Mouse (Mus musculus) small intestine, adult 10 weeks (tissue): Measurements from ENCODE around the gene Mllt1. TPM values are rescaled to one million over a fixed set of nuclear protein-coding genes. Genes with fewer than 3 reads are reported as not detected.

ENCODE experiments used
- polyA plus RNA-seq: library from polyadenylated mRNA; stranded (reverse); fragments of 350-450 nt; fragmentation: Illumina TruSeq; extraction: RNeasy Lipid Tissue Mini Kit (QIAGEN cat#74804); gene quantifications from one replicate; pipeline ENCODE4 v1.2.3, GENCODE M21; 2014; ENCODE audit warnings: low replicate concordance

Mllt1 gene
- polyA plus RNA-seq: 0.52 TPM

DNA sequence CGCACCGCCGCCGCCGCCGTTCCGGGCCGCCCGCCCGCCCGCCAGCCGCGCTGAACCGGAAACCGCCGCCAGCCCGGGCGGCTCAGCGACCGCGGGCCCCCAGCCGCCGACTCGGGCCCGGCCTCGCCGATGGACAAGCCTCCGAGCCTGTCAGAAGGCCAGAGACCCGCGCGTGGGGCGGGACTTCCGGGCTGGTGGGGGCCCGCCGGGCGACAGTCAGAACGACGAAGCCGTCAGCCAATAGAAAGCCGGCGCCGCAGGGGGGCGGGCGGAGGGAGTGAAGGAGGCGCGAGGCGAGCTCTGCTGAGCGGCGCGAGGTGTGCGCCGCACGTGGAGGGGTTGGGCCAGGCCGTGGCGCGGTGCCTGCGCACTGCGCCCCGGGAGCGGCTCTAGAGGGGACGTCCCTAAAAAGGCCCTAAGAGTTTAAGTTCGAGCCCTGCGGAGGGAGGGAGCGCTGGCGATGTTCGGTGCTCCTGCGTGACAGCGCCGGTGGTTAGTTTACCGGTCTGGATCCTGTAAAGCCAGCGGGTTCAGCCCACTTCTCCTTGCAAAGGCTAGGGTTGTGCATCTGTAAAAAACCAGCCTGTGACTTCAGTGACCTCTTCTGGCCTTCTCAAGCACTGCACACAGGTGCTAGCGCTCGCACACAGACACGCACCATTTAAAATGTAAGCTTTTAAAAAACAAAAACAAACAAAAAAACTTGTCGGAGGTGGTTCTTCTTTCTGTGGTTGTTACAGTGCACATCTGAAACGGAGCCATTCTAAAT is at the start of gene Mllt1:
Gene Mllt1, minus strand, starts transcription at position 53 of the 769 bp plus-strand sequence.

DNA sequence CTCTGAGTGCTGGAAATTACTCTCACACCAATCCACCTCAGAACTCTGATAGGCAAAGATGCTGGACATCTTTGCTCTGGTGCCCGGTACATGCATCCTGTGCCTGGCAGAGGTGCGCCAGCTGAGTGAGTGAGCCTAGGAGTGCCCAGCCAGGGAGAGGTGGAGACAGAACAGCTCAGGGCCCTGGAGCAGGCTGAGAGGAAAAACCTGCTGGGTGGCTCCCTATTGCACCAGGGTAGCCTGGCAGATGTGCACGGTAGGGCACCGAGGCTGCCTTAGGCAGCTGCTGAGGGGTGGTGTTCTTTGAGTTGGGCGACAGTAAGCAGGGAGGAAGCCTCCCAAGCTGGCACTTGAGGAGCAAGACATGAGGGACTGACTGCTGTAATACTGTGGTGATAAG is 46.8 kb upstream of the Mllt1 start, which contains the start of gene Acer1:
Gene Acer1, minus strand, starts transcription at position 114 of the 400 bp plus-strand sequence.

DNA sequence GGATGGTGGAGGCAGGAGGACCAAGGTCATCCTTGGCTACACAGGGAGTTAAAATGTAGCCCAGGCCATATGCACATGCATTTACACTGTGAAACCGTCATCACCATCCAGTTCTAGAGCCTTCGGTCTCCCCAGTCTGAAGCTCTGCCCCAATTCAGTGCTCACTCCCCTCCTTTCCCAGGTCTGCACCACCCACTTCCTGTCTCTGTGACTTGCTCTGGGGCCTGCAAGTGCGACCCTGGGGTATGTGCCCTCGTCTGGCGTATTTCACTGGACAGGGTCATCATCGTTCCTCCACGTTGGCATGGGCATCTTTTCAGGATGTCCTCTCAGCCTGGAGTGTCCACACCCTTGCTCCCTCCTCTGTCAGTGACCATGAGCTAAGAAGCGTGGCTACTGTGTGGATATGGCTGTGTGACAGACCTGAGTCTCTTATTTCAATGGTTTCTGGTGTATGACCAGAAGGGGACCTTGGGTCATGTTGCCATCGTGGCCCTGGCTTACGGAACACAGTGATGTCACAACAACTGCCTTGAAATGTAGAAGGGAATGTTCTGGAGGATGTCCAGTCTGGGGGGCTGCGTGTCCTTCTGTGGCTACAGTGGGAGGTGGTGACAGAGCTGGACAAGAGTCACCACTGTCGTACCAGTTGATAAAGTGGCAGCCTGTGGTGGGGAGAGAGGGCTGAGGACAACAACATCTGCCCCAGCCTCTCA is 60.1 kb downstream of the Mllt1 start, which contains the start of gene 1700061G19Rik:
Gene 1700061G19Rik, plus strand, starts transcription at position 542 of the 716 bp plus-strand sequence.

DNA sequence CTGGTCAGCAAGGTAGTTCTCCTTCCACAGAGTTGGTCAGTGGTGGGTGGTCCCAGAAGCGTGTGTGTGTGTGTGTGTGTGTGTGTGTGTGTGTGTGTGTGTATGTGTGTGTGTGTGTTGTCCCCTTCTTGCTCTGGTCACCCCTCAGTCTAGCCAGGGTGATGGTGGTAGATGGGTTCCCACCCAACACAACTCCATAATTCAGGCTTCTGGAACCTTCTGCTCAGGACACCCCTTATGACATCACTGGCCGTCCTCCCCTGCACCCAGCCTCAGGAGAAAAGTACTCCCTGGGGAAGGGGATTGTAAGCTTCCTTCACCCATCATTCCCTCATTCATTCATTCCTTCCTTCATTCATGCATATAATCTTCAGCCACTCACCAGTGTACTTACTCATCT is 61.0 kb downstream of the Mllt1 start, which contains the start of gene Acsbg2:
Gene Acsbg2, minus strand, starts transcription at position 211 of the 400 bp plus-strand sequence.

Other genes starting within 250 kb of the Mllt1 start
- gene Ndufa11, start 217.6 kb downstream of the Mllt1 start, polyA plus RNA-seq: not detected
- 3.3 TPM for gene Vmac, start 217.4 kb downstream of the Mllt1 start, polyA plus RNA-seq
- not detected for gene Nrtn, start 177.9 kb downstream of the Mllt1 start, polyA plus RNA-seq
- gene Dus3l, start 170.7 kb downstream of the Mllt1 start, polyA plus RNA-seq: 1.4 TPM
- not detected for gene Prr22, start 165.2 kb downstream of the Mllt1 start, polyA plus RNA-seq
- gene Rfx2, start 104.4 kb downstream of the Mllt1 start, polyA plus RNA-seq: 0.11 TPM
- gene Acsbg2, start 61.0 kb downstream of the Mllt1 start, polyA plus RNA-seq: not detected
- gene 1700061G19Rik, start 59.9 kb downstream of the Mllt1 start, polyA plus RNA-seq: not detected
- 5.1 TPM for gene Acer1, start 46.7 kb upstream of the Mllt1 start, polyA plus RNA-seq
- 0.63 TPM for gene Clpp, start 54.9 kb upstream of the Mllt1 start, polyA plus RNA-seq
- not detected for gene Alkbh7, start 61.9 kb upstream of the Mllt1 start, polyA plus RNA-seq
- not detected for gene Pspn, start 64.6 kb upstream of the Mllt1 start, polyA plus RNA-seq
- gene Gtf2f1, start 75.9 kb upstream of the Mllt1 start, polyA plus RNA-seq: 1.6 TPM
- gene Gm17949, start 76.1 kb upstream of the Mllt1 start, polyA plus RNA-seq: not detected
- 4.3 TPM for gene Khsrp, start 96.1 kb upstream of the Mllt1 start, polyA plus RNA-seq
- gene Slc25a41, start 106.2 kb upstream of the Mllt1 start, polyA plus RNA-seq: not detected
- 27.2 TPM for gene Crb3, start 123.7 kb upstream of the Mllt1 start, polyA plus RNA-seq
- 2.3 TPM for gene Slc25a23, start 124.4 kb upstream of the Mllt1 start, polyA plus RNA-seq
- 3.3 TPM for gene Dennd1c, start 143.1 kb upstream of the Mllt1 start, polyA plus RNA-seq
- not detected for gene Tubb4a, start 152.4 kb upstream of the Mllt1 start, polyA plus RNA-seq
- not detected for gene Tnfsf9, start 169.9 kb upstream of the Mllt1 start, polyA plus RNA-seq
- not detected for gene Cd70, start 214.4 kb upstream of the Mllt1 start, polyA plus RNA-seq